Mouse (Mus musculus) hindbrain, embryonic 10.5 days (tissue): ENCODE measurements around the gene Inha. TPM values are rescaled to one million over a fixed set of nuclear protein-coding genes. Genes with fewer than 3 reads are reported as not detected.

ENCODE experiments used
- DNase-seq: peaks from one replicate; pipeline ENCODE4 v3.0.0-alpha.2; 2017; ENCODE audit warnings: low spot score
- H3K27ac ChIP-seq: fragments of 300-500 bp; sonication (generic); 2 replicates; pipeline ENCODE4 v1.5.1; 2016; ENCODE audit warnings: mild to moderate bottlenecking, moderate library complexity
- H3K27me3 ChIP-seq: fragments of 300-500 bp; sonication (generic); 2 replicates; pipeline ENCODE4 v1.6.1; 2016; ENCODE audit warnings: mild to moderate bottlenecking; ENCODE audit not compliant: poor library complexity, insufficient read depth, severe bottlenecking
- H3K36me3 ChIP-seq: fragments of 300-500 bp; sonication (generic); 2 replicates; pipeline ENCODE4 v1.6.1; 2016; ENCODE audit warnings: mild to moderate bottlenecking, moderate library complexity
- H3K4me1 ChIP-seq: fragments of 300-500 bp; sonication (generic); replicated peaks from 2 replicates; pipeline ENCODE4 v1.6.1; 2016; ENCODE audit warnings: mild to moderate bottlenecking
- H3K4me3 ChIP-seq: fragments of 300-500 bp; sonication (generic); 2 replicates; pipeline ENCODE4 v1.5.1; 2016; ENCODE audit warnings: mild to moderate bottlenecking, moderate library complexity
- H3K9me3 ChIP-seq: fragments of 300-500 bp; sonication (generic); 2 replicates; pipeline ENCODE4 v1.6.1; 2016; ENCODE audit warnings: mild to moderate bottlenecking, moderate library complexity
- WGBS: fragments of 180-500 bp; shearing (Covaris S2); methylation state at CpG from one replicate; pipeline ENCODE4 v1.1.7; 2016; 5-methylcytosine and 5-hydroxymethylcytosine counted together
- polyA plus RNA-seq: library from polyadenylated mRNA; unstranded; fragments of >200 nt; fragmentation: Nextera tagmentation; extraction: Ambion mirVana; gene quantifications from 2 replicates; pipeline ENCODE4 v1.2.1, GENCODE M21; 2016

Inha gene
- polyA plus RNA-seq = 2.7 TPM in 2 replicates

DNA sequence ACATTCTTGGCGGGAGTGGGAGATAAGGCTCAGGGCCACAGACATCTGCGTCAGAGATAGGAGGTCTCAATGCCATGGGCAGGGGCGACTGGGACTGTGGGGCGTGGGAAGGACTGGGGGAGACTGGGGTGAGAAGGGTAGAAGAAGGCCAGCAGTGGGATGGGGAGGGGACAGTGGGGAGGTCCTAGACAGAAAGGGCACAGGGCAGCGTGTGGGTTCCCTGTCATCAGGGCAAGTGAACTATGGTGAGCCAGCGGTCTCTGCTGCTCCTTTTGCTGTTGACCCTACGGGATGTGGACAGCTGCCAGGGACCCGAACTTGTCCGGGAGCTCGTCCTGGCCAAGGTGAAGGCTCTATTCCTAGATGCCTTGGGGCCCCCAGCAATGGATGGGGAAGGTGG, at the start of gene Inha:
Gene Inha (plus strand): TSS at position 72 of the 400 bp plus-strand sequence.
- peak within 1 kb of the TSS; percentile 90 for H3K4me3 ChIP-seq
- H3K36me3 ChIP-seq = peaks cover 18% of the 10 kb centered on the region
- DNase-seq = no peak
- peak within 1 kb of the TSS; percentile 95 for H3K27ac ChIP-seq
- peaks cover 83% of the 10 kb centered on the region for H3K27me3 ChIP-seq
- H3K9me3 ChIP-seq = no peaks in the 10 kb centered on the region
- peaks cover 79% of the 10 kb centered on the region for H3K4me1 ChIP-seq
- WGBS = 72% methylated on average over 10 of the region's 10 CpGs

DNA sequence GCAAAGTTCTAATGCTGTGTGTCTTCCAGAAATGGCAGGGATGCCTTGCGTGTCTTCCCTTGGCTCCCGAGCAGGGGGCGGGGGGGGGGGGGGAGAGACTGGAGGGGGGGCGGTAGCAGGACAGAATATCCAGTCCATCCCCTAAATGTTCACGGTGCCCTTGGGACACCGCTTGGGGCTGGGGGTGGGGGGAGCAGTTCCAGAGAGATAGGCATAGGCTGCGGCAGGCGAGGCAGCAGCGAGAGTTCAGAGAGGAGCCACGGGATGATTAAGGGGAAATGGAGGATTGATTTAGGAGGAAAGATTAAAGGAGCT, 49.2 kb upstream of the Inha start:
- H3K36me3 ChIP-seq = no peaks in the 10 kb centered on the region
- H3K27me3 ChIP-seq = peaks cover 91% of the 10 kb centered on the region
- DNase-seq = peak; percentile 28
- peak overlapping the region; percentile 85 for H3K27ac ChIP-seq
- 4% methylated on average over 10 of the region's 10 CpGs for WGBS
- H3K4me1 ChIP-seq = peaks cover 71% of the 10 kb centered on the region
- no peaks in the 10 kb centered on the region for H3K9me3 ChIP-seq
- peak overlapping the region; percentile 49 for H3K4me3 ChIP-seq

DNA sequence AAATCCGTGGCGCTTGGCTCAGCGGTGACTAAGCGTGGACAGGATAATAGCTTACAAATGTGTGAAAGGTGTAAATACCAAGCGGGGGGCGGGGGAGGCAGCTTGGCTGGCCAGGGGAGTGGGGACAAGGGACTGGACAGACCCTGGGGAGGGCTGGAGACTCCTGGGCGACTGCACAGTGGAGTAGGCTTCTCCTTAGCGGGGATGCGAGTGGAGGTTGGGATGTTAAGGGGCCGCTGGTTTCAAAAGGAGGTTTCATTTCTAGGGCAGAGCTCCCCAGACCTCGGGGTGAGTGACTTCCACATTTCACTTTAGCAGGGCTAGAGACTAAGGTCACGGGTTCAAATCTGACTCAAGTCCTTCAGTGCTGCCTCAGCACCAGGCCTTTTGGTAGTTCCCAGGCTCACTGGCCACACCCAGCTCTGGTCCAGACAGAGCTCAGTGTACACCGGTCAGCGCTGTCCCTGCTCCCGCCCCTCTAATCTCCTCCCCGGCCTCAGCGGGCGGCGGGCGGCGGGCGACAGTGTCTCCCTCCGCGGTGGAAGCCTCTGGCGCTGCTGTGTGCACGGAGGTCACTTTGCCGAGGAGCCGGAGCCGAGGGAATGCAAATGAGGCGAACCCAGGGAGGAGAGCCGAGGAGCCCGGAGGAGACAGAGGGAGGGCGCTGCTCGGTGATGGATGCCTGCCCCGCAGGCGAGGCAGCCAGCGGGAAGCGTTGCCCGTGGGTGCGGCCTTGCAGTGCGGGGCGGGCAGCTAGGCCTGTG, 48.7 kb upstream of the Inha start:
- Histone ChIP-seq H3K27ac (peak overlapping the region; percentile 85), H3K4me1 (peaks cover 69% of the 10 kb centered on the region), H3K9me3 (no peaks in the 10 kb centered on the region), H3K4me3 (peak overlapping the region; percentile 49), H3K36me3 (no peaks in the 10 kb centered on the region), H3K27me3 (peaks cover 85% of the 10 kb centered on the region)
- 3% methylated on average over 42 of the region's 42 CpGs for WGBS
- DNase-seq = peak; percentile 68

DNA sequence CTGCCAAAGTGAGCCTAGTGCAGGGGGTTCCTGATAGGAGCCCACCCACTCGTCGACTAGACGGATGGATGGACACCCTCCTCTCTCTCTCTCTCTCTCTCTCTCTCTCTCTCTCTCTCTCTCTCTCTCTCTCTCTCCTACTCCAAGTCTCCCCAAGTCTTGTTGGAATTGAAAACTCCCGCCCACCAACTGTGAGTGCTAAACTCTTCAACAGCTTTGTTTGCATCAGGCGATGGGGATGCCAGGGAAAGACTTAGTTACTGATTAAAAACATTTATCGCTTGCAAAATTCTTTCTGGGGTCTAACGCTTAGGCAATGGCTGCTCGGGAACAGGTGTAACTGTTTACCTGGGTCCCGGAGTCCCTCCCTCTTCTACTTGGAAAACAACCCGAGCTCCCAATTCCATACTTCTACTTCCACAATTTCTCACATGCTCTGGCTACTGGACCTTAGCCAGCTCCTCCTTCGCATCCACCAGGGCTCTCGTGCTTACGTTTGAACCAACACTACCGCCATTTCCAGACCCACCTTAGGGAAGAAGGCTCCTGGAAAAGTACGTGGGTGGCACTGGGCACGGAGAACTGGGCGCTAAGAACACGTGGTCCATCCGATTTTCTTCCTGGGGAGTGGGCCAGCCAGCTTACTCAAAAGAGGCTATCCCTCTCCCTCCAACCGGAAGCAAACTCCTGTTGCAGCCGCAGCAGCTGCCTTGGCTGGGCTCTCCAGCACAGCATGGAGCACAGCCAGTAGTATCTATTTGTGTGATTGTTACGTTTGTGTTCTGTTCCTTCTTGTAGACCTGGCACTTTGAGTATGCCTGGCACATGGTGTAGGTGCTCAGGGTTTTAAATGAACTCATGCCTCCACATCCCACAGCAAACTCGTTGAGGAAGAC, 47.8 kb upstream of the Inha start:
- DNase-seq = peak; percentile 20
- WGBS = 15% methylated on average over 23 of the region's 23 CpGs
- H3K9me3 ChIP-seq = no peaks in the 10 kb centered on the region
- no peaks in the 10 kb centered on the region for H3K36me3 ChIP-seq
- H3K27ac ChIP-seq = peak overlapping the region; percentile 85
- H3K27me3 ChIP-seq = peaks cover 84% of the 10 kb centered on the region
- H3K4me1 ChIP-seq = peaks cover 67% of the 10 kb centered on the region
- peak overlapping the region; percentile 49 for H3K4me3 ChIP-seq

DNA sequence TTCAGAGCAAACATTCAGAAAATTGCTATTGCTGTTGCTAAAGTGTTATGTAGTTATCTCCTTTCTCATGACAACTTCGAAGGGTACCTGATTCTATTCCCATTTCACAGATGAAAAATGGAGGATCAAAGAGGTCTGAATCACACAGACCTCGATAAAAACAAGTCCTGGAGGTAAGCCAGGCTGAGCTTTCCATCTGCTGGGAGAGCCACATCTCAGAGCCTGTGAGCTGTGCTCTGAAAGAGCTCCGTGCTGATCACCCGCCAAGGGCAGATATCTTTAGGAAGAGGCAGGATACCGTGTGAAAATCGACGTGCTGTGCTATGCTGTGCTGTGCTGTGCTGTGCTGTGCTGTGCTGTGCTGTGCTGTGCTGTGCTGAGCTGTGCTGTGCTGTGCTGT, 46.6 kb upstream of the Inha start:
- no peaks in the 10 kb centered on the region for H3K9me3 ChIP-seq
- H3K36me3 ChIP-seq = no peaks in the 10 kb centered on the region
- no peak overlapping the region for H3K4me3 ChIP-seq
- H3K27ac ChIP-seq = no peak overlapping the region
- peaks cover 75% of the 10 kb centered on the region for H3K27me3 ChIP-seq
- DNase-seq = no peak
- peaks cover 69% of the 10 kb centered on the region for H3K4me1 ChIP-seq
- WGBS = 88% methylated on average over 7 of the region's 7 CpGs

DNA sequence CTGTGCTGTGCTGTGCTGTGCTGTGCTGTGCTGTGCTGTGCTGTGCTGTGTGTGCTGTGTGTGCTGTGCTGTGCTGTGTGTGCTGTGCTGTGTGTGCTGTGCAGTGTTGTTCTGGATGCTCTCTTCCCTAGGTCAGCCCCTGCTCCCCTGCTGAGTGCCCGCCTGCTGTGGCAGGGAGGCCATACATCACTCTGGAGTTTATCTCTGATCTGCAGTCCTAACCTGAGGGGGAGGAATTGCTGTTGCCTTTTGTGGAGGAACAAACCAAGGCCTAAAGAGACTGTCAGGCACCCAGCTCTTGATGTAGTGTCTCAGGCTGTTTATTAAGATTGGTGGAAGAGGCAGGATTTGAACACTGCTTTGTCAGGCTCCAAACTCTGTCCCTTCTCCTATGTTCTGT, 44.2 kb upstream of the Inha start:
- H3K27me3 ChIP-seq = peaks cover 73% of the 10 kb centered on the region
- no peaks in the 10 kb centered on the region for H3K36me3 ChIP-seq
- H3K27ac ChIP-seq = peak overlapping the region; percentile 16; the same call in 1 of the 2 replicates
- no peak overlapping the region for H3K4me3 ChIP-seq
- H3K9me3 ChIP-seq = no peaks in the 10 kb centered on the region
- no peak for DNase-seq
- 23% methylated on average over 1 of the region's 1 CpGs for WGBS
- peaks cover 55% of the 10 kb centered on the region for H3K4me1 ChIP-seq

DNA sequence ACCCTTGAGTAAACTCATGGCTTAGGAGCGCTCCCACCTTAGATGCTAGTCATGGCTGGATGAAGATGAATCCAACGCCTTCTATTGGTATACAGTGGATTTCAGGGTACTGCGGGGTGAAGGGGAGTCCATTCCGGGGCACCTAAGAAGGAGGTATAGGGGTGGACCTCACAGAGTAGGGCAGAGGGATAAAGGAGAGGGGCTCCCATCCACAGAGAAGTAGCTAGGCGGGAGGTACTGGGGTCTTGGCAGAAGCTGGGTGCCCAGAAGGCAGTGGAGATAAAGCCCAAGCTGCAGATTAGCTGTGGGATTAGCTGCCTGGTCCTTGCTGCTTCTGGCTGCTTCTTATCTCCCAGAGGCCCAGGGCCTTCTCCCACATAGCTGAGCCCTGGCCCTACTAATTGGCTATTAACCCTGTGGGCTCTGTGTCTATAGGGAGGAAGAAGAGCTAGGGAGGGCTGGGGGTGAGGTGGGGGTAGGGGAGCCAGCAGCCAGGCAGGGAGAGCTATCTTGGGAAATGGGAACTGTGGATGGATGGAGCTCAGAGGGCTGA, 43.1 kb upstream of the Inha start:
- H3K9me3 ChIP-seq = no peaks in the 10 kb centered on the region
- no peak overlapping the region for H3K4me3 ChIP-seq
- H3K27ac ChIP-seq = peak overlapping the region; percentile 45; the same call in 1 of the 2 replicates
- WGBS = 81% methylated on average over 5 of the region's 5 CpGs
- DNase-seq = no peak
- peaks cover 72% of the 10 kb centered on the region for H3K27me3 ChIP-seq
- H3K4me1 ChIP-seq = peaks cover 48% of the 10 kb centered on the region
- H3K36me3 ChIP-seq = no peaks in the 10 kb centered on the region

DNA sequence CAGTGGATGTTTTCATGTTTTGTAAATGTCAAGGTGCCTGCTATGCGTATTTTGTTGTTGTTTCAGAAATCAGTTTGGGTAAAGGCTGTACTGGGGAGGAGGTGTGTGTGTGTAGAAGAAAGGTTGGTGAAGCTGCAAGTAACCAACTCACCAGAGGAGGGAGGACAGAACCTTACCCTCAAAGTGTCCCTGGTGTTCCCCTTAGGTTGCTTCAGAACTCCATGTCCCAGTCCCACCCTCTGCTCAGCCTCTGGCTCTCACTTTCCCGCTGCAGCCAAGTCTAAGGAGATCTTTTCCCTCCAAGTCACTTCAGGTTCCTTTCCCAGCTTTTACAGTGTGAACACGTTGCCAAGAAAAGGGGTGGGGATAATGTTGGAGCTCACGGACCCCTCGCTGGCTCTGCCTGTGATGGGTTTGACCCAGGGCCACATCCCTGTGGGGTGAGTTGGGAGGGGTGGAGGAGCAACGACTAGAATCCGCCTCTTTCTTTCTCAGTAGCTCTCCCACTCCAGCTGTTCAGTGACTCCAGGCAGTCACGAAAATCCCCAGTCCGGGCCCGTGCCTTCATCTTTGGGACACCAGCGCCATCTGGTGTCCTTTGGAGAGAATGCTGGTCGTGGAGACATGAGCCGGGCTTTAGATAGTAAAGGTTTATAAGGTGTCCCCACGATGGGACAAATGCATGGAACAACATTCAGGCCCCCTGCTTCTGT, 39.5 kb upstream of the Inha start:
- Histone ChIP-seq H3K27ac (peak overlapping the region; percentile 8; the same call in 1 of the 2 replicates), H3K4me3 (no peak overlapping the region), H3K27me3 (peaks cover 56% of the 10 kb centered on the region), H3K4me1 (peaks cover 38% of the 10 kb centered on the region), H3K36me3 (peaks cover 6% of the 10 kb centered on the region), H3K9me3 (no peaks in the 10 kb centered on the region)
- DNase-seq = peak; percentile 86
- 8% methylated on average over 14 of the region's 14 CpGs for WGBS

DNA sequence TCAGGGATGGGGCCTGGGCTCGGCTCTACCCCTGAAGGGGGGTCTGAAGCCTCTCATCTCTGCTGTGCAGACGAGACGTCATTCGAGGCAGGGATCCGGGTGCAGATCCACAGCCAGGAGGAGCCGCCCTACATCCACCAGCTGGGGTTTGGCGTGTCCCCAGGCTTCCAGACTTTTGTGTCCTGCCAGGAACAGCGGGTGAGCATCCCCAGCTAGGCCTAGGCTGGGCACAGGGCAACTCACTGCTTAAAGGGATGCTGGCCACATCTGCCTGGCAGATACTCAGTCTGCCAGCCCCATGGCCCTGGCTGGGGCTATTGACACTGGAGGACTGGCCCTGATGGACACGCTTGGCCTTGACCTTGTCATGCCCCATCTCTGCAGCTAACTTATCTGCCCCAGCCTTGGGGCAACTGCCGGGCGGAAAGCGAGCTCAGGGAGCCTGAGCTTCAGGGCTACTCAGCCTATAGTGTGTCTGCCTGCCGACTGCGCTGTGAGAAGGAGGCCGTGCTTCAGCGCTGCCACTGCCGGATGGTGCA, 37.5 kb upstream of the Inha start:
- H3K4me1 ChIP-seq = peaks cover 30% of the 10 kb centered on the region
- H3K27ac ChIP-seq = no peak overlapping the region
- H3K9me3 ChIP-seq = no peaks in the 10 kb centered on the region
- peaks cover 26% of the 10 kb centered on the region for H3K36me3 ChIP-seq
- no peak for DNase-seq
- 78% methylated on average over 17 of the region's 17 CpGs for WGBS
- H3K4me3 ChIP-seq = no peak overlapping the region
- peaks cover 55% of the 10 kb centered on the region for H3K27me3 ChIP-seq

DNA sequence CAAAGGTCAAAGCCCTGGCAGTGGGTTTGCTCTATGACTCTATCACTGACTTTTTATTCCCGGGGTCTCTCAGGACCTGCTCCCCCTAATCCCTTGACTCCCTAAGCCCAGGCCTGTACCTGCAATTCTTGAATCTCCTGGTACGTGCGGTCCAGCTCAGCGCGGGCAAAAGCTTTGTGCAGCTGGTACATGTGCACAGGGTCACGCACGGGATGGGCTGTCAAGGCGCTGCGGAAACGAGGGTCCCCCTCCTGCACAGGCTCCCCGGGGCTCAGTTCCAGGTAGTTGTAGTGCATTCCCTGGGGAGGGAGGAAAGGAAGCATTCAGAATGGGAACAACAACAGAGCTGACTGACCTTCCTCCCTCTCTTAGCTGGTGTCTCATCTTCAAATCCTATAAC, 30.4 kb upstream of the Inha start:
- Histone ChIP-seq H3K36me3 (peaks cover 52% of the 10 kb centered on the region), H3K9me3 (no peaks in the 10 kb centered on the region), H3K27ac (no peak overlapping the region), H3K27me3 (peaks cover 48% of the 10 kb centered on the region), H3K4me1 (peaks cover 53% of the 10 kb centered on the region), H3K4me3 (no peak overlapping the region)
- DNase-seq = no peak
- 97% methylated on average over 11 of the region's 11 CpGs for WGBS

DNA sequence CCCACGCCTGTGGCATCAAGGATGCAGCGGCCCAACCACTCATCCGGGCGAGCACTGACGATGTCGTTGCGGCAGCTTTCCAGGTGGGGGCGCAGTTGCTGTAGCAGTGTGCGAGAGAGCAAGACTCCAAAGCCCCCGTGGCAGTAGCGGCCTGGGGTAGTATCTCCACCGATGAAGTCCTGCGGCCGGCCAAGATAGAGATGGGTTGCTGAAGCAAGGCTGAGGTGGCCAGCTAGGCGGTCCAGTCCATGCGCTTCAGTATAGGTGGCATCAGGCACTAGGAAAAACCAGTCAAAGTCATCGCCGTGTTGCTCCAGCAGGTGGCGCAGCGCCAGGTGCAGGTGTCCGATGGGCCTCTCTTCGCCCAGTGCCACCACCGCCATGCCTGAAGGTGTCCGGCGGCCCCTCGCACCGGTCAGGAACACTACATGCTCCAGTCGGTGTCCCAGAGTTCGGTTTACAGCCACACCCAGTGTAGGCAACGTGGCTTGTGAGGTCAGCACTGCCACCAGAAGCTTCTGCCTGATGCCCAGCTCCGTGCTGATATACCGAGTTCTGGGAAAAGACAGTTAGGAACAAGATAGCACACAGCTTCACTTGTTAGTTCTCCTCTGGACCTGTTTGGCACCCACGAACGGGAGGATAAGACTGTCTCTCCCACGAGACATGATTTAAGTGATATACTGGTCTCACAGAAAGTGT, 29.5 kb upstream of the Inha start:
- Histone ChIP-seq H3K27me3 (peaks cover 56% of the 10 kb centered on the region), H3K27ac (no peak overlapping the region; the same call in 1 of the 2 replicates), H3K9me3 (no peaks in the 10 kb centered on the region), H3K36me3 (peaks cover 47% of the 10 kb centered on the region), H3K4me1 (peaks cover 54% of the 10 kb centered on the region), H3K4me3 (peak overlapping the region; percentile 88)
- DNase-seq = peak; percentile 85
- WGBS = 14% methylated on average over 35 of the region's 35 CpGs

DNA sequence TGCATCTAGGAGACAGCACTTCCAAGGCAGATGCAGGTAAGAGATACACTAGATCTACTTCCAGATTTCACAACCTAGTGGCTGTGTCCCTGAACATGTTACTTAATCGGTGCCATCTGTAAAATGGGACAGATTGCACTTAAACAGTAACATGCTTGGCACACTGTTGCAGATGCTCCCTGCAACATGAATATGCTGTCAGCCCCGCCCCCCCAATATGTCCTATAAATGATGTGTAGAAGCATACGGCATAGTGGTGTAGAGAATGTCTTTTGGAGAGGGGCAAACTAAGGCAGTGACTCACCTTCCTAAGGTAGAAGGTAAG, 28.9 kb upstream of the Inha start:
- peak overlapping the region; percentile 88 for H3K4me3 ChIP-seq

More for the DNA sequence above, 28.9 kb upstream of the Inha start:
- no peak for DNase-seq
- Histone ChIP-seq H3K27me3 (peaks cover 61% of the 10 kb centered on the region), H3K9me3 (no peaks in the 10 kb centered on the region), H3K27ac (no peak overlapping the region), H3K36me3 (peaks cover 47% of the 10 kb centered on the region), H3K4me1 (peaks cover 59% of the 10 kb centered on the region)
- 57% methylated on average over 3 of the region's 3 CpGs for WGBS
